Comparison of ENCODE assay signal across 21 mouse cellular contexts in the genomic region with DNA sequence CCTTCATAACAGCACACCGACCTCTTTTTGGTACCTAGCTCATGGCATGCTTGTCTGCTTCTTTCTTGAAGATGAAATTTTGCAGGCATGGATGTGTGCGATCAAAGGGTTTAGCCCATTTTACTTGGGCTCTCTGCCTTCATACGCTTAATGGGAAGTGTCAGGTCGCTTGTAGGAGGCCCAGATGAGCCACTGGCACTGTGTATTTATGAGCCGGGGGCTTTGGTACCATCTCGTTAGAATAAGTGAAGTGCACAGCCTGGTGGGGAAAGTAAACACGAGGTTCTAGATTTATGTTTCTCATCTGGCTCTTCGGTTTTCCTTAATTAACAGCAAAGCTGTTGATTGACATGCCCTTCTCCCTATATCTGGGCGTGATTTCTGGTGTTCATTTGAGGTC. TPM values are rescaled to one million over a fixed set of nuclear protein-coding genes. Genes with fewer than 3 reads are reported as not detected.
A peak's percentile ranks its signal among the peaks of the same experiment; 100 is the strongest.
DNase-seq lines count a peak whose midpoint lies in the region; ATAC-seq and TF ChIP-seq lines count a peak whose summit lies in the region.
"Had no signal": no experiment of that assay in that cellular context is flagged by ENCODE, and none has a peak within 500 bp of the region (broad histone marks: within the 10 kb centered on the region; RNA-seq: fewer than 3 reads in every experiment).

No protein-coding gene starts in this region.

- 68% methylated on average over 9 of the region's 9 CpGs for WGBS in kidney, adult 2 months
- 40% methylated on average over 9 of the region's 9 CpGs for WGBS in kidney, postnatal 0 days

- no peak for TF ChIP-seq CTCF in kidney, adult 2 months (conservative IDR thresholded peaks at IDR 0.05; ENCODE audit: insufficient read depth, insufficient read length, low read depth, low read length)
- 0 out of 2 replicates have a peak, but pooled peaks have one; percentile 10 for TF ChIP-seq CTCF in kidney, postnatal 0 days (IDR thresholded peaks at IDR 0.05; ENCODE audit: low read depth)

- peak; percentile 3 for DNase-seq in kidney, adult 9 months
- DNase-seq in kidney, adult 2 months = no peak
- peak; percentile 65 for DNase-seq in kidney, postnatal 0 days (ENCODE audit: low spot score)
- DNase-seq in kidney, postnatal 25 days = no peak
- peak; percentile 64 for DNase-seq in retina, postnatal 1 day
- DNase-seq in retina, embryonic 14.5 days (ENCODE audit: low spot score) = no peak
- DNase-seq: adrenal gland, adult 2 months; adrenal gland, postnatal 36 days; cerebellum, adult 11-12 months; cerebellum, adult 9-10 months; cerebellum, postnatal 36 days; heart, adult 18-20 months; heart, postnatal 10 days; heart, postnatal 4 days had no signal

- H3K9me3 ChIP-seq in kidney, postnatal 0 days (replicated peaks; ENCODE audit: low read length) = no peaks in the 10 kb centered on the region
- H3K9me3 ChIP-seq: embryonic facial prominence, embryonic 15.5 days; forebrain, embryonic 10.5 days; heart, embryonic 10.5 days; hindbrain, embryonic 12.5 days had no signal

- H3K4me1 ChIP-seq in kidney, adult 2 months (ENCODE audit: control insufficient read depth, insufficient read depth, low read length) = peaks cover 39% of the 10 kb centered on the region
- peaks cover 20% of the 10 kb centered on the region for H3K4me1 ChIP-seq in kidney, postnatal 0 days (replicated peaks; ENCODE audit: insufficient read depth, low read length)

- no peak overlapping the region for H3K4me2 ChIP-seq in kidney, postnatal 0 days (ENCODE audit: low read length)
- H3K4me2 ChIP-seq: embryonic facial prominence, embryonic 15.5 days; hindbrain, embryonic 12.5 days had no signal

- H3K27me3 ChIP-seq in kidney, adult 2 months (replicated peaks; ENCODE audit: control insufficient read depth, insufficient read depth, low read length) = no peaks in the 10 kb centered on the region
- no peaks in the 10 kb centered on the region for H3K27me3 ChIP-seq in kidney, postnatal 0 days (ENCODE audit: insufficient read depth, low read length)
- H3K27me3 ChIP-seq: embryonic facial prominence, embryonic 15.5 days; hindbrain, embryonic 12.5 days had no signal

- no peak overlapping the region for H3K27ac ChIP-seq in kidney, adult 2 months (ENCODE audit: insufficient read depth, low read depth, low read length)
- H3K27ac ChIP-seq in kidney, postnatal 0 days = no peak overlapping the region
- H3K27ac ChIP-seq: embryonic facial prominence, embryonic 15.5 days; forebrain, embryonic 10.5 days; heart, embryonic 10.5 days; hindbrain, embryonic 12.5 days had no signal

- no peak overlapping the region for H3K9ac ChIP-seq in kidney, postnatal 0 days (ENCODE audit: low read depth, low read length)
- H3K9ac ChIP-seq: embryonic facial prominence, embryonic 15.5 days; hindbrain, embryonic 12.5 days had no signal

- H3K36me3 ChIP-seq in kidney, adult 2 months (ENCODE audit: control insufficient read depth, insufficient read depth, low read length) = no peaks in the 10 kb centered on the region
- H3K36me3 ChIP-seq in kidney, postnatal 0 days (ENCODE audit: insufficient read depth, low read length) = no peaks in the 10 kb centered on the region
- H3K36me3 ChIP-seq: embryonic facial prominence, embryonic 15.5 days; heart, embryonic 10.5 days; hindbrain, embryonic 12.5 days had no signal

- TF ChIP-seq POLR2A in kidney, adult 2 months (IDR thresholded peaks at IDR 0.05; ENCODE audit: low read depth, low read length) = no peak

- no peak for ATAC-seq in kidney, postnatal 0 days (replicated peaks; ENCODE audit: low FRiP score, low read depth)
- ATAC-seq: forebrain, embryonic 14.5 days; hindbrain, embryonic 16.5 days had no signal

- H3K4me3 ChIP-seq in kidney, adult 2 months (ENCODE audit: insufficient read depth, low read depth, low read length) = no peak overlapping the region
- H3K4me3 ChIP-seq in kidney, postnatal 0 days (replicated peaks; ENCODE audit: low read depth, low read length) = no peak overlapping the region
- H3K4me3 ChIP-seq: embryonic facial prominence, embryonic 15.5 days; erythroblast, embryonic 14.5 days; forebrain, embryonic 10.5 days; heart, embryonic 10.5 days; hindbrain, embryonic 12.5 days had no signal

RNA-seq across cellular contexts. Expression of gene Myo10, which starts 8.4 kb away (rescaled TPM):
- polyA plus RNA-seq in kidney, adult 2 months (2012; rRNA removed) = 45.4 and 51.9 TPM in 2 replicates
- 25.8 and 29.3 TPM in 2 replicates for polyA plus RNA-seq in kidney, postnatal 0 days (2015; fragmentation: Nextera tagmentation; extraction: Ambion mirVana)

Comparison
In these comparisons a context has a peak if more than half of its experiments do, and no peak if none do; other contexts are left out.
1. DNase-seq: peak in kidney, adult 9 months (single experiment), kidney, postnatal 0 days (single experiment) and retina, postnatal 1 day (single experiment); none in kidney, adult 2 months (single experiment), kidney, postnatal 25 days (0 of 2) and retina, embryonic 14.5 days (single experiment).